Mouse (Mus musculus) embryonic fibroblast, embryonic 13.5 days (primary cell): ENCODE data around the gene Dip2a.

Source experiments
- CTCF ChIP-seq: IDR thresholded peaks from 2 replicates; pipeline ENCODE4 v1.5.1; 2011; ENCODE audit warnings: mild to moderate bottlenecking, control low read depth, low read length, moderate library complexity, borderline replicate concordance; ENCODE audit not compliant: insufficient read depth
- POLR2A ChIP-seq: IDR thresholded peaks from 2 replicates; pipeline ENCODE4 v1.6.1; 2011; ENCODE audit warnings: low read depth, mild to moderate bottlenecking, control low read depth, low read length, moderate library complexity

- TF ChIP-seq CTCF (no peak), POLR2A (no peak)
Observed at GRCm38 (mm10) chr10:76212121-76212520, 133.0 kb downstream of the Dip2a start.
